Mouse (Mus musculus): Measurements from ENCODE around the gene Tradd. TPM values are rescaled to one million over a fixed set of nuclear protein-coding genes. Genes with fewer than 3 reads are reported as not detected.

The Tradd gene
- polyA plus RNA-seq, 1 experiment from 2014 or later = 18.0 TPM

DNA sequence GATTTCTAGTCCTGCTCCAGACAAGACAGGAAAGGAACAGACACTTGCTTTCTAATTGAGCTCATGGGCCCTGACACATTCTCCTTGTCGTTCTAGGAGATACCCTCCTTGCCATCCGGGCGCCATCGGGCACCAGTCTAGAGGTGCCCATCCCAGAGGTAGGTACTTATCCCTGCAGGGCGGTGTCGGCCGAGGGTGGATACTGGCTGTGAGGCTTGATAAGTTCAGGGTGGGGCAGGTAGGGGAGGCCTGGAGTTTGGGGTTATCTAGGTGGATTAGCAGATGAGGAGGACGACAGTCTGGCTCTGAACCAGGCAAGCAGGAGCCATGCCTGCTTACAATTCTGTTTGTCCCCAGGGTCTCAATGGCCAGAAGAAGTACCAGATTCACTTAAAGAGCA, 35.6 kb upstream of the Tradd start:
- Histone ChIP-seq H3K9me3 (ENCODE audit: control insufficient read depth, low read length) (no peaks in the 10 kb centered on the region), H3K4me1 (ENCODE audit: control insufficient read depth in 2 of 2, insufficient read depth in 2 of 2, low read length in 2 of 2) (peaks cover 21 to 33% of the 10 kb centered on the region in 2 experiments), H3K27me3 (ENCODE audit: control insufficient read depth, insufficient read depth, low read length) (no peaks in the 10 kb centered on the region), H3K4me2 (ENCODE audit: low read length) (no peak overlapping the region), H3K27ac (replicated peaks in 1 of 2; ENCODE audit: control insufficient read depth in 1 of 2, insufficient read depth in 1 of 2, low read depth in 2 of 2, low read length in 2 of 2) (no peak overlapping the region), H3K36me3 (ENCODE audit: control insufficient read depth, insufficient read depth, low read length) (peaks cover 57% of the 10 kb centered on the region), H3K9ac (ENCODE audit: low read length) (no peak overlapping the region), H3K4me3 (ENCODE audit: control insufficient read depth in 1 of 2, insufficient read depth in 1 of 2, low read depth in 1 of 2, low read length in 2 of 2) (no peak overlapping the region)
- 93% methylated on average over 8 of the region's 8 CpGs for WGBS
- ATAC-seq (ENCODE audit: insufficient number of reproducible peaks, insufficient read depth, low FRiP score, low read depth) = no peak

- H3K4me1 ChIP-seq (ENCODE audit: control insufficient read depth in 2 of 2, insufficient read depth in 2 of 2, low read length in 2 of 2) = peaks cover 11 to 20% of the 10 kb centered on the region in 2 experiments
- H3K9ac ChIP-seq (ENCODE audit: low read length) = peak overlapping the region; percentile 95
- H3K27ac ChIP-seq (replicated peaks in 1 of 2; ENCODE audit: control insufficient read depth in 1 of 2, insufficient read depth in 1 of 2, low read depth in 2 of 2, low read length in 2 of 2) = no peak overlapping the region
- H3K4me3 ChIP-seq (ENCODE audit: control insufficient read depth in 1 of 2, insufficient read depth in 1 of 2, low read depth in 1 of 2, low read length in 2 of 2) = peak overlapping the region; percentile 81 to 98
- 49% methylated on average over 18 of the region's 18 CpGs for WGBS
- peak overlapping the region; percentile 77 for H3K4me2 ChIP-seq (ENCODE audit: low read length)
- no peaks in the 10 kb centered on the region for H3K27me3 ChIP-seq (ENCODE audit: control insufficient read depth, insufficient read depth, low read length)
- no peak for ATAC-seq (ENCODE audit: insufficient number of reproducible peaks, insufficient read depth, low FRiP score, low read depth)
- H3K9me3 ChIP-seq (ENCODE audit: control insufficient read depth, low read length) = no peaks in the 10 kb centered on the region
- peaks cover 49% of the 10 kb centered on the region for H3K36me3 ChIP-seq (ENCODE audit: control insufficient read depth, insufficient read depth, low read length)
Observed at GRCm38 (mm10) chr8:105298351-105299252, 34.2 kb upstream of the Tradd start.

DNA sequence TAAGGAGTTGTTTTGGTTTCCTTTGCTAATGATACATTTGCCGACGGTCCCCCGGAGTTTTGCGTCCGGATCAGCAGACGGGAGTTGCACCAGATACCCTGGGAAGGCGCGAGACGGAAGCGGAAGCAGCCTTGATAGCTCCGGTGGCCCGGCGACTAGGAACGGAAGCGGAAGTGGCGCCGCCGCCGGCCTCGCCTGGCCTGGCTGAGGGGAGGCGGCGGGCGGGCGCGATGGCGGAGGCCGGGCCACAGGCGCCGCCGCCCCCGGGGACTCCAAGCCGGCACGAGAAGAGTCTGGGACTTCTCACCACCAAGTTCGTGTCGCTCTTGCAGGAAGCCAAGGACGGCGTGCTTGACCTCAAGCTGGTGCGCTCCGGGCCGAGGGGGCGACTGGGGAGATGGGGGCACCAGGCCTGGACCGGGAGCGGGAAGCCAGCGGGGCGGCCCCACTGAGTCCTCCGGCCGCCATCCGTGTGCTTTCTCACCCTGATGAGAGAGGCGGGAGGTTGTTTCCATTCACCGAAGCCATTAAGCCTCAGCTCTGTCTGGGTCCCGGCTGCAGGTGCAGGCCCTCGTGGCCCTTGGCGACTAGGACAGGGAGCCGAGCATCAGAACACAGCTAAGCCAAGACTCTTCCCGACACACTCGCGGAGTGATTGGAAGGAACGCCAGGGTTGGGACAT, 33.2 kb upstream of the Tradd start, which contains the start of gene E2f4:
Gene E2f4 (plus strand): TSS at position 153 of the 682 bp plus-strand sequence.
- peak within 1 kb of the TSS; percentile 77 for H3K4me2 ChIP-seq (ENCODE audit: low read length)
- no peaks in the 10 kb centered on the region for H3K27me3 ChIP-seq (ENCODE audit: control insufficient read depth, insufficient read depth, low read length)
- peaks cover 40% of the 10 kb centered on the region for H3K36me3 ChIP-seq (ENCODE audit: control insufficient read depth, insufficient read depth, low read length)
- H3K27ac ChIP-seq (replicated peaks in 1 of 2; ENCODE audit: control insufficient read depth in 1 of 2, insufficient read depth in 1 of 2, low read depth in 2 of 2, low read length in 2 of 2) = peak within 1 kb of the TSS; percentile 74 to 82
- peak; percentile 78 for ATAC-seq (ENCODE audit: insufficient number of reproducible peaks, insufficient read depth, low FRiP score, low read depth)
- no peaks in the 10 kb centered on the region for H3K9me3 ChIP-seq (ENCODE audit: control insufficient read depth, low read length)
- H3K4me3 ChIP-seq (ENCODE audit: control insufficient read depth in 1 of 2, insufficient read depth in 1 of 2, low read depth in 1 of 2, low read length in 2 of 2) = peak within 1 kb of the TSS; percentile 81 to 98
- peaks cover 9 to 17% of the 10 kb centered on the region in 2 experiments for H3K4me1 ChIP-seq (ENCODE audit: control insufficient read depth in 2 of 2, insufficient read depth in 2 of 2, low read length in 2 of 2)
- peak within 1 kb of the TSS; percentile 95 for H3K9ac ChIP-seq (ENCODE audit: low read length)
- under 1% methylated on average over 58 of the region's 58 CpGs for WGBS

- Histone ChIP-seq H3K9ac (ENCODE audit: low read length) (peak within 1 kb of the TSS; percentile 95), H3K27ac (replicated peaks in 1 of 2; ENCODE audit: control insufficient read depth in 1 of 2, insufficient read depth in 1 of 2, low read depth in 2 of 2, low read length in 2 of 2) (peak within 1 kb of the TSS; percentile 65 to 78), H3K9me3 (ENCODE audit: control insufficient read depth, low read length) (no peaks in the 10 kb centered on the region), H3K4me2 (ENCODE audit: low read length) (peak within 1 kb of the TSS; percentile 77), H3K36me3 (ENCODE audit: control insufficient read depth, insufficient read depth, low read length) (peaks cover 23% of the 10 kb centered on the region), H3K4me3 (ENCODE audit: control insufficient read depth in 1 of 2, insufficient read depth in 1 of 2, low read depth in 1 of 2, low read length in 2 of 2) (peak within 1 kb of the TSS; percentile 34 to 98), H3K27me3 (ENCODE audit: control insufficient read depth, insufficient read depth, low read length) (no peaks in the 10 kb centered on the region), H3K4me1 (ENCODE audit: control insufficient read depth in 2 of 2, insufficient read depth in 2 of 2, low read length in 2 of 2) (peaks cover 9 to 17% of the 10 kb centered on the region in 2 experiments)
- no peak for ATAC-seq (ENCODE audit: insufficient number of reproducible peaks, insufficient read depth, low FRiP score, low read depth)
- 36% methylated on average over 11 of the region's 11 CpGs for WGBS
Observed at GRCm38 (mm10) chr8:105295895-105296573, 31.6 kb upstream of the Tradd start, which contains the start of gene Exoc3l. Gene Exoc3l, minus strand, starts transcription at chr8:105296101.

GRCm38 (mm10) chr8:105295256-105295655, 30.8 kb upstream of the Tradd start:
- no peaks in the 10 kb centered on the region for H3K9me3 ChIP-seq (ENCODE audit: control insufficient read depth, low read length)
- peak overlapping the region; percentile 61 to 65; a peak in 2 of 4 replicates for H3K27ac ChIP-seq (replicated peaks in 1 of 2; ENCODE audit: control insufficient read depth in 1 of 2, insufficient read depth in 1 of 2, low read depth in 2 of 2, low read length in 2 of 2)
- no peak for ATAC-seq (ENCODE audit: insufficient number of reproducible peaks, insufficient read depth, low FRiP score, low read depth)
- peaks cover 16% of the 10 kb centered on the region for H3K36me3 ChIP-seq (ENCODE audit: control insufficient read depth, insufficient read depth, low read length)
- peak overlapping the region; percentile 33 to 34 for H3K4me3 ChIP-seq (ENCODE audit: control insufficient read depth in 1 of 2, insufficient read depth in 1 of 2, low read depth in 1 of 2, low read length in 2 of 2)
- 49% methylated on average over 11 of the region's 11 CpGs for WGBS
- H3K27me3 ChIP-seq (ENCODE audit: control insufficient read depth, insufficient read depth, low read length) = peaks cover 3% of the 10 kb centered on the region; the same call in 1 of the 2 replicates
- peak overlapping the region; percentile 45 for H3K9ac ChIP-seq (ENCODE audit: low read length)
- H3K4me1 ChIP-seq (ENCODE audit: control insufficient read depth in 2 of 2, insufficient read depth in 2 of 2, low read length in 2 of 2) = peaks cover 9 to 17% of the 10 kb centered on the region in 2 experiments
- H3K4me2 ChIP-seq (ENCODE audit: low read length) = peak overlapping the region; percentile 50

DNA sequence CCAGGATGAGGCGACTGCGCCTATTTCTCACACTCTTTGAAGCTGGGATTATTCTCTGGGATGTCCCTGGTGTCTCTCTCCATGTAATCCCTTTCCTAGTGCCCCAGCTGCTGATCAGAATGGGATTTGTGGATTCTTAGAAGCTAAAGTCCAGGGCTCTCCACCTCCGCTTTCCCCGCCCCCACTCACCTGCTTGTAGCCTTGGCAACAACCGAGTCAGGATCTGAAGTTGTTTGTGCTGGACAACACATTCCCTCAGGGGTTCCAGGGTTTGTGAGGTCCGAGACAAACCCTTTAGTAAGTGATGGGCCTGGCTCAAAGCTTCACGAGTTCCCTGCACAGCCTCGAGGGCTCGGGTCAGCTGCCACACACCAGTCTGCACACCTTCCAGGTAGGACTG, 30.4 kb upstream of the Tradd start:
- 59% methylated on average over 9 of the region's 9 CpGs for WGBS
- no peak for ATAC-seq (ENCODE audit: insufficient number of reproducible peaks, insufficient read depth, low FRiP score, low read depth)
- Histone ChIP-seq H3K4me1 (ENCODE audit: control insufficient read depth in 2 of 2, insufficient read depth in 2 of 2, low read length in 2 of 2) (peaks cover 10 to 22% of the 10 kb centered on the region in 2 experiments), H3K4me2 (ENCODE audit: low read length) (peak overlapping the region; percentile 50), H3K27me3 (ENCODE audit: control insufficient read depth, insufficient read depth, low read length) (peaks cover 7% of the 10 kb centered on the region), H3K36me3 (ENCODE audit: control insufficient read depth, insufficient read depth, low read length) (peaks cover 11% of the 10 kb centered on the region), H3K4me3 (ENCODE audit: control insufficient read depth in 1 of 2, insufficient read depth in 1 of 2, low read depth in 1 of 2, low read length in 2 of 2) (peak overlapping the region; percentile 33 to 34; a peak in 3 of 4 replicates), H3K9me3 (ENCODE audit: control insufficient read depth, low read length) (no peaks in the 10 kb centered on the region), H3K9ac (ENCODE audit: low read length) (no peak overlapping the region; the same call in 1 of the 2 replicates), H3K27ac (replicated peaks in 1 of 2; ENCODE audit: control insufficient read depth in 1 of 2, insufficient read depth in 1 of 2, low read depth in 2 of 2, low read length in 2 of 2) (no peak overlapping the region)

DNA sequence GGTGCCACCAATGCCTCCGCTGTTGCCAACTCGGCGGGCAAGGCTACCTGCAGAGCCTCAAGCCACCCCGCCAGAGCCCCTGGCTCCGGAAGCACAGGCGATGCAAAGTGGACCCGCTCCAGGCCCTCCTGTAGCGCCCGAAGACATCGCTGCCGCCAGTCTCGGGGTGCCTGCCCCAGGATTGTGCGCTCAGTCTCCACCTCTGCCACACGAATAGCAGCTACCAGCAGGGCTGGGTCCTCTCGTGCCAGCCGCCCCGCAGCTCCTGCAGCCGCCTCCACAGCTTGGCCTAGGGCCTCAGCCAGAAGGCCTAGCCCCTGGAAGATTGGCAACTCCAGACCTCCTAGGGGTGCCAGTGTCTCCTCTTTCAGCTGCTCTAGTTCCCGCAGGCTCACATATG, 29.0 kb upstream of the Tradd start:
- Histone ChIP-seq H3K4me2 (ENCODE audit: low read length) (no peak overlapping the region), H3K4me3 (ENCODE audit: control insufficient read depth in 1 of 2, insufficient read depth in 1 of 2, low read depth in 1 of 2, low read length in 2 of 2) (no peak overlapping the region), H3K27me3 (ENCODE audit: control insufficient read depth, insufficient read depth, low read length) (peaks cover 8% of the 10 kb centered on the region), H3K9me3 (ENCODE audit: control insufficient read depth, low read length) (no peaks in the 10 kb centered on the region), H3K9ac (ENCODE audit: low read length) (no peak overlapping the region), H3K4me1 (ENCODE audit: control insufficient read depth in 2 of 2, insufficient read depth in 2 of 2, low read length in 2 of 2) (peaks cover 10 to 18% of the 10 kb centered on the region in 2 experiments), H3K27ac (replicated peaks in 1 of 2; ENCODE audit: control insufficient read depth in 1 of 2, insufficient read depth in 1 of 2, low read depth in 2 of 2, low read length in 2 of 2) (no peak overlapping the region), H3K36me3 (ENCODE audit: control insufficient read depth, insufficient read depth, low read length) (no peaks in the 10 kb centered on the region)
- no peak for ATAC-seq (ENCODE audit: insufficient number of reproducible peaks, insufficient read depth, low FRiP score, low read depth)
- 56% methylated on average over 19 of the region's 19 CpGs for WGBS
